Mouse (Mus musculus) cerebellum, adult 11-12 months (tissue): Measurements from ENCODE around the gene Igf1r.
"Not testable (repeated sequence)": the region's sequence is repeated elsewhere in the genome, so short reads cannot be mapped to it uniquely, and the experiment has no call there.

Experiments used
- DNase-seq: peaks from one replicate; pipeline ENCODE4 v3.0.0; 2022

The Igf1r gene

DNA sequence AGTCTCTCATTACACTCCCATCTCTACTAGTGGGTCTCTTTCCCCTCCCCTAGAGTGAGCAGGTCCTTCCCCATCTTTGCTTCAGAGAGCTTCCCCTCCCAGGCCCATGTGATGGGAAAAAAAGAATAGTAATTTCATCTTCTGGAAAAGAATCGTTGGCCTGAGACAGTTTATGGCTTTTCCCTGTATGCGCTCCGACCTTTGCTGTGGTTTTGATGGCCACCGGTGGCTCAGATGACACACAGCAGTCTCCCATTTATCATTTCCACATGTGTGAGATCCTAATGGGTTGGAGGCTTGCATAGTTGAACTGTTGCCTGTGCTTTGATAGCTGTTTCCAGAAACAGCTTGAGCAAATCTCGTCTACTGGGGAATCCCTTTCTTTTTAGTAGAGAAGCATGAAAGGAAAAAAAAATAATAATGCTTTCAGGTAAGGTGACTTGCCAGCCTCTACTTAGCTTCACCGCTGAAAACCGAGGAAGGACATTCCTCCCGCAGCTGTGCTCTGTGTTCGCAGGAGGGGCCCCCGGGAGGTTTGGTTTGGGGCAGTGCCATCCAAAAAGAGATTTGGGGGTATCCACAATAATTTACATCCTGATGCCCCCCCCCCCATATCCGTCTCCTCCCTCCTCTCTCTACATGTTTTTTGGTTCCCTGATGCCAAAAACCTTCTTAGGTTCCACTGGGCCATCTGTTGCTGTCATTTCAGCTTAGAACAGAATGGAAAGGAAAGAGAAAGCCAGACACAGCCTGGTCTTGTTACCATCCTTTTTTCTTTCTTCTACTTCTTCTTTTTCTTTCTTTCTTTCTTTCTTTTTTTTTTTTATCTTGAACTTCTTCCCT, 324.6 kb downstream of the Igf1r start:
- no peak for DNase-seq

DNA sequence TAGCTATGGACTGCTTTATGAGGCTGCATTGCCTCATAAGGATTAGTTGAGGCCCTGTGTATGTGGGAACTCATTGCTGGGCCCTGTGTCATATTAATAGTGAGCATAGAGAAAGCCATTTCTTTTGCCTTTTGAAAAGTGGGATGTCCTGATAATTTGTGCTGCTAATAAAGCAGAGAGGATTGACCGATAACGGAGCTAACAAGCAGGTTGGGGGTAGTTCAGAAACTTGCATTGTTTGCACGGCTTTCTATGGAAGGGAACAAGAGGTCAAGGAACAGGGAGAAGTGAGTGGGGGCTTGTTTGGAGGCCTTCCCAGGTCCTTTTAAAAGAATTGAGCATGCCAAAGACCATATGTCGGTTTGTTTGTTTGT, 325.3 kb downstream of the Igf1r start:
- no peak for DNase-seq

DNA sequence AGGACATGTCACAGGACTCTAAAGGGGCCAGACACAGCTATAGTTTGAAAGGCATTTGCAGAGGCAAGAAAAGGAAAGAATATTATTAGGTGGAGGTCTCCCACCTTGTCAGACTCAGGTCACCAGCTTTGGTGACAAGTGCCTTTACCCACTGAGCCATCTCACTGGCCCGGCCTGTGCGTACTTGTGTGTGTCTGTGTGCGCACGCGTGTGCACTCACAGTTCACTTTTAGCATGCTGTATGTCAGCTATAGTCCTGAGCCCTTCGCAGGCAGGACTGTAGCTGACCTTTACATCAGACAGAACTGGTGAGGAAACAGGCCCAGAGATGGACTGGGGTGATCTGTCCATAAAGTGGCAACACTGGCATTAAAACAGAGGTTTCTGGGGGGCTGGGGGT, 325.8 kb downstream of the Igf1r start:
- no peak for DNase-seq

DNA sequence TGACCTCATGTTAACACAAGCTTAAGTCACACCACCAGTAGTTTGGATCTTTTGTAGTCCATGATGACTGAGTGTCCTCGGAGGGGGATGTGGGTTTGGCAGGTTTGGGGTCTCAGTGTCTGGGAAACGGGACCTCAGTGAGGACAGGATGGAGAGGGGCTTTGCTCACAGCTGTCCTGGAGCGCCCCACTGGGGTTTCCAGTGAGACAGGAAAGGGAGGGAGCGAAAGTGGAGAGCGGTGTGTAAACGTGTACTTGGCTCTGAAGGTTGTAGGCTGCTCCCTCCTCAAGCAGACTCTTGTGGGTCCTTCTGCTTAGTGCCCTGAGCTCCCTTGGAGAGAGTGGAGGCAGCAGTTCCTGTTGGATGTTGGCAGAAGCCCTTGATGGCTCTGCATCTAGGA, 326.3 kb downstream of the Igf1r start:
- no peak for DNase-seq

DNA sequence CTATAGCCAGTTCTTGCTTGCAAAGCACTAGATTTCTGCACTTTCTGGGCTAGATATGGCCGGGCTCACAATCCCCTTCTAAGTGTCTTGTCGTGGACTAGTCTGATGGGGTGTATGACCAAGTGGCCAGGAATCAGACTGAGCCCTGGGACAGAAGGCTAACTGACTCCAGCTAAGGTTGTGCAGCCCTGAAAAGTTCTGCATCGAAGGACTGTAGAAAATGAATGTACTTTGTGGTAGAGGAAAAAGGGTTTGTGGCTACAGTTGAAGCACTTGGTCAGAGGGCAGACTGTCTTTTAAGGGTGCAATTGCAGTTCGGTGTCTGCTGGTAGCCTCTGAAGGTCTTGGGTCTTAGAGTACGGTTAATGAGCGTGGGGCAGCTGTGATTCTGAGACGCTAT, 326.9 kb downstream of the Igf1r start:
- DNase-seq = no peak

DNA sequence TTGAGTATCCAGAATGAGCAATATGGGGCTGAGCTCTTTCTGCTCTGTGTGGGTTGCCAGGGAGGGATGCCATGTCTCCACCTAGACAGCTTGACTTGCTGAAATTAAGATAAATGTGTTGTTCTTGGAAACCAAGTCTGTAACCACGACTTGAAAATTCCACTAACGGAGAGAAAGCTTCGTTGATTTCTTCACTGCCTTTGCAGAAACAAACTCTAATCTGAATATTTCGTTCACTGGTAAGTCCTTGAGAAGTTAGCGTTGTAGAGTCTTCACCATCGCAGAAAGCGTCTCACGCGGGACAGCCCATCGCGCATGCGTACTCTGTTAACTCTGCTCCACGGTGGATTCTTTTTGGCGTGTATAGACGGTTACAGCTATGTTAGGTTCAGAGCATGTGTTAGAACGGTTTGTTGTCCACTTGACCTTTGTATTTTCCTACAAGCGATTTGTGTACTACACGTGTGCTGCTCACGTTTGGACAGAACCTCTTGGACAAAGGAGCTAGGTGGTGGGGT, 327.8 kb downstream of the Igf1r start:
- no peak for DNase-seq

DNA sequence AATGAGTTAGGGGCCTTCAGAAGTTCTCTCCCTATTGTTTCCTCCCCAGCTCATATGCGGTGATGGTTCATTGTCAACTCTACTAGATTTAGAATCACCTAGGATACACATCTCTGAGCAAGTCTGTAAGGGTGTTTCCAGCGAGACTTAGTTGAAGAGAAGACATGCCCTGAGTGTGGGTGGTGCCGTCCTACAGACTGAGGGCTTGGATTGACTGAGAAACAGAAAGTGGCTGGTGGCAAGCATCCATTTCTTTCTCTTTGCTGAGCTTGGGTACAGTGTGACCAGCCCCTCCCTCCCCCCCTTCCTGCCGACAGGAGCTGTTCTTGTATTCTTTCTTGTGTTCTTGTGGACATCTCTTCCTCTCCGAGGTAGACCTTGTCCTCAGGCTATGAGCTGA, 328.7 kb downstream of the Igf1r start:
- no peak for DNase-seq

DNA sequence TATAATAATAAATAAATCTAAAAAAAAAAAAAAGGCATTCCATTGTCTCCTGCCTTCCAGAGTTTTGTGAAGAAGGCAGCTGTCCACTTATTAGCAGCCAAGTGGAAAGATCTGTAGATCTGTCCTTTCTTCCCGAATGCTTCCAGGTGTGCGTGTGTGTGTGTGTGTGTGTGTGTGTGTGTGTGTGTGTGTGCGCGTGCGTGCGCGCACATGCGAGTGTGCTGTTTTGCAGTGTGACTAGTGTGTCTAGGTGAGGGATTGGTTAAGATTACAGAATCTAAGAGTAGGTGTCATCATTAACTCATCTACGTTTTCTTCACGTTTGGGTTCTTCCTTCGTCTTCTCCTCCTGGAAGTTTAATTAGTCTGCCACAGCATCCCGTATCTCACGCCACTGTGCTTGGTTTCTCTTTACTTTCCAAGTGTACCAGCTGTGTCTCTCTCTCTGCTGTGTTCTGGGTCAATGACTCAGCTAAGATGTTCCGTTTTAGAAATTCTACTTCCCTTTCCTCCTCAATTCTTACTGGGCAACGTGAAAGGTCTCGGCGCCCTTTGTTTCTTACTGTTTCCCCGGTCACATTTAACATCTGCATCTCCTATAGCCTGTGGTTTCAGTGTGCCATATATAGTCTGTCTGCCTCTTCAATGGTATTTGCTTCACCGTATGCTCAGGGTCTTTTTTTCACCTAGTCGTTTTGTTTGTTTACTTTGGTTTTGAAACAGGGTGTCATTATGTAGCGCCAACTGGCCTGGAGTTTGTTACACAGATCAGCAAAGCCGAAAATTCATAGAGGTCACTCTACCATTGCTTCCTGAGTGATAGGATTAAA, 329.9 kb downstream of the Igf1r start:
- no peak for DNase-seq

DNA sequence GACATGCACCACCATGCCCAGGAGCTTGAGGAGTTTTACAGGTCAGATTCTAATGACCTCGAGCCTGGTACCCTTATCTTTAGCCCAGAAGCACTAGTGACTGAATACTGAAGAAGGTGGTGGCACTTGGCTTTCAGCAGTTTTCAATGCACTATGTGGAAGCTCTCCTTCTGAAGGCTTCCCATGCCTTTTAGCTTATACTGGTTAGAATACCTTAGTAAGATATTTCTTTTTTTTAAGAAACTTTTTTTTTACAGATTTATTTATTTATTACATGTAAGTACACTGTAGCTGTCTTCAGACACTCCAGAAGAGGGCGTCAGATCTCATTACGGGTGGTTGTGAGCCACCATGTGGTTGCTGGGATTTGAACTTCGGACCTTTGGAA, 330.5 kb downstream of the Igf1r start:
- DNase-seq = not testable (repeated sequence)
